Comparison of ENCODE assay signal across 11 mouse cellular contexts in genomic region chr19:47882882-47883254, GRCm38 (mm10). TPM values are rescaled to one million over a fixed set of nuclear protein-coding genes. Genes with fewer than 3 reads are reported as not detected.
DNase-seq lines count a peak whose midpoint lies in the region; ATAC-seq and TF ChIP-seq lines count a peak whose summit lies in the region.
"Had no signal": no experiment of that assay in that cellular context is flagged by ENCODE, and none has a peak within 500 bp of the region (broad histone marks: within the 10 kb centered on the region; RNA-seq: fewer than 3 reads in every experiment).

No protein-coding gene starts in this region.

- no peaks in the 10 kb centered on the region for H3K9me3 ChIP-seq in kidney, embryonic 16.5 days (ENCODE audit: low read length)
- no peaks in the 10 kb centered on the region for H3K9me3 ChIP-seq in forebrain, embryonic 11.5 days (ENCODE audit: control insufficient read depth, low read length)
- H3K9me3 ChIP-seq in hindbrain, postnatal 0 days (ENCODE audit: low read length), result no peaks in the 10 kb centered on the region
- H3K9me3 ChIP-seq in midbrain, postnatal 0 days (ENCODE audit: low read length), result no peaks in the 10 kb centered on the region
- H3K9me3 ChIP-seq: liver, embryonic 15.5 days; megakaryocyte, embryonic 14.5 days had no signal

- DNase-seq in kidney, postnatal 10 days, result no peak
- DNase-seq in forebrain, embryonic 11.5 days (ENCODE audit: low spot score), result no peak
- no peak for DNase-seq in hindbrain, postnatal 0 days (ENCODE audit: low spot score)
- DNase-seq in midbrain, postnatal 0 days (ENCODE audit: low spot score), result no peak
- no peak for DNase-seq in layer of hippocampus, adult 8-10 months (ENCODE audit: low spot score in 2 of 2)
- no peak for DNase-seq in frontal cortex, adult 2 months (ENCODE audit: extremely low spot score in 1 of 2, low spot score in 1 of 2)
- DNase-seq in gastrocnemius, adult 18-20 months (ENCODE audit: low spot score), result no peak

- H3K27me3 ChIP-seq in kidney, embryonic 16.5 days (ENCODE audit: insufficient read depth, low read length), result no peaks in the 10 kb centered on the region
- no peaks in the 10 kb centered on the region for H3K27me3 ChIP-seq in forebrain, embryonic 11.5 days (ENCODE audit: control insufficient read depth, insufficient read depth, low read length)
- no peaks in the 10 kb centered on the region for H3K27me3 ChIP-seq in hindbrain, postnatal 0 days (ENCODE audit: insufficient read depth, low read length)
- H3K27me3 ChIP-seq in midbrain, postnatal 0 days (ENCODE audit: insufficient read depth, low read length), result no peaks in the 10 kb centered on the region; the same call in 1 of the 2 replicates

- H3K4me3 ChIP-seq in kidney, embryonic 16.5 days (ENCODE audit: low read length), result no peak overlapping the region
- H3K4me3 ChIP-seq in forebrain, embryonic 11.5 days (ENCODE audit: low read depth, low read length), result no peak overlapping the region
- H3K4me3 ChIP-seq in hindbrain, postnatal 0 days (ENCODE audit: low read length), result no peak overlapping the region
- no peak overlapping the region for H3K4me3 ChIP-seq in midbrain, postnatal 0 days (ENCODE audit: low read depth, low read length)
- H3K4me3 ChIP-seq: liver, embryonic 15.5 days; megakaryocyte, embryonic 14.5 days had no signal

- 46% methylated on average over 9 of the region's 9 CpGs for WGBS in kidney, embryonic 16.5 days
- WGBS in forebrain, embryonic 11.5 days, result 73% methylated on average over 9 of the region's 9 CpGs
- WGBS in hindbrain, postnatal 0 days, result 61% methylated on average over 9 of the region's 9 CpGs
- WGBS in midbrain, postnatal 0 days, result 61% methylated on average over 9 of the region's 9 CpGs

- no peaks in the 10 kb centered on the region for H3K36me3 ChIP-seq in kidney, embryonic 16.5 days (ENCODE audit: insufficient read depth, low read length)
- H3K36me3 ChIP-seq in forebrain, embryonic 11.5 days (ENCODE audit: control insufficient read depth, insufficient read depth, low read length), result no peaks in the 10 kb centered on the region
- H3K36me3 ChIP-seq in hindbrain, postnatal 0 days (ENCODE audit: insufficient read depth, low read length), result no peaks in the 10 kb centered on the region
- H3K36me3 ChIP-seq in midbrain, postnatal 0 days (ENCODE audit: insufficient read depth, low read length), result no peaks in the 10 kb centered on the region
- H3K36me3 ChIP-seq: liver, embryonic 15.5 days had no signal

- H3K27ac ChIP-seq in kidney, embryonic 16.5 days (ENCODE audit: low read length), result no peak overlapping the region
- no peak overlapping the region for H3K27ac ChIP-seq in forebrain, embryonic 11.5 days (ENCODE audit: low read depth, low read length)
- no peak overlapping the region for H3K27ac ChIP-seq in hindbrain, postnatal 0 days
- no peak overlapping the region for H3K27ac ChIP-seq in midbrain, postnatal 0 days (ENCODE audit: low read depth, low read length)
- H3K27ac ChIP-seq: liver, embryonic 15.5 days had no signal

- TF ChIP-seq CTCF in hindbrain, postnatal 0 days (IDR thresholded peaks at IDR 0.05; ENCODE audit: low read depth), result no peak
- TF ChIP-seq CTCF in midbrain, postnatal 0 days (IDR thresholded peaks at IDR 0.05), result no peak

- peaks cover 26% of the 10 kb centered on the region for H3K4me1 ChIP-seq in kidney, embryonic 16.5 days (ENCODE audit: insufficient read depth, low read length)
- no peaks in the 10 kb centered on the region for H3K4me1 ChIP-seq in forebrain, embryonic 11.5 days (replicated peaks; ENCODE audit: control insufficient read depth, insufficient read depth, low read length)
- H3K4me1 ChIP-seq in hindbrain, postnatal 0 days (ENCODE audit: insufficient read depth, low read length), result no peaks in the 10 kb centered on the region
- no peaks in the 10 kb centered on the region for H3K4me1 ChIP-seq in midbrain, postnatal 0 days (ENCODE audit: insufficient read depth, low read length)
- H3K4me1 ChIP-seq: liver, embryonic 15.5 days had no signal

- no peak overlapping the region for H3K9ac ChIP-seq in kidney, embryonic 16.5 days (replicated peaks; ENCODE audit: low read length)
- H3K9ac ChIP-seq in forebrain, embryonic 11.5 days (ENCODE audit: low read length), result no peak overlapping the region
- H3K9ac ChIP-seq in hindbrain, postnatal 0 days (replicated peaks; ENCODE audit: low read length), result no peak overlapping the region
- no peak overlapping the region for H3K9ac ChIP-seq in midbrain, postnatal 0 days (replicated peaks; ENCODE audit: low read length, poor library complexity, severe bottlenecking)
- H3K9ac ChIP-seq: liver, embryonic 15.5 days had no signal

- no peak overlapping the region for H3K4me2 ChIP-seq in kidney, embryonic 16.5 days (replicated peaks; ENCODE audit: low read depth, low read length)
- H3K4me2 ChIP-seq in forebrain, embryonic 11.5 days (ENCODE audit: low read depth, low read length, severe bottlenecking), result no peak overlapping the region
- H3K4me2 ChIP-seq in hindbrain, postnatal 0 days (ENCODE audit: low read depth, low read length), result no peak overlapping the region
- H3K4me2 ChIP-seq in midbrain, postnatal 0 days (ENCODE audit: low read depth, low read length, poor library complexity, severe bottlenecking), result no peak overlapping the region
- H3K4me2 ChIP-seq: liver, embryonic 15.5 days had no signal

- ATAC-seq in kidney, embryonic 16.5 days (ENCODE audit: low FRiP score, low TSS enrichment), result peak; percentile 36; the same call in 1 of the 2 replicates
- ATAC-seq in forebrain, embryonic 11.5 days (replicated peaks; ENCODE audit: low FRiP score), result peak; percentile 59
- ATAC-seq in hindbrain, postnatal 0 days, result peak; percentile 31; the same call in 1 of the 2 replicates
- peak; percentile 31; the same call in 1 of the 2 replicates for ATAC-seq in midbrain, postnatal 0 days (ENCODE audit: low FRiP score)

RNA-seq across cellular contexts. Expression of gene Gsto2, which starts 17.5 kb away (rescaled TPM):
- 1.1 and 1.4 TPM in 2 replicates for polyA plus RNA-seq in kidney, embryonic 16.5 days (2015; fragmentation: Nextera tagmentation; extraction: Ambion mirVana)
- 0.76 and 1.1 TPM in 2 replicates for polyA plus RNA-seq in forebrain, embryonic 11.5 days (2014; fragmentation: Nextera tagmentation; extraction: Ambion mirVana)
- total RNA-seq in hindbrain, postnatal 0 days (2014; rRNA removed), result 0.26 and 0.29 TPM in 2 replicates
- polyA plus RNA-seq in hindbrain, postnatal 0 days (2015; fragmentation: Nextera tagmentation; extraction: Ambion mirVana), result 0.89 and 1.6 TPM in 2 replicates
- 0.16 and 0.66 TPM in 2 replicates for total RNA-seq in midbrain, postnatal 0 days (2014; rRNA removed)
- 1.1 TPM in 2 replicates for polyA plus RNA-seq in midbrain, postnatal 0 days (2015; fragmentation: Nextera tagmentation; extraction: Ambion mirVana)
- total RNA-seq in layer of hippocampus, adult 8-10 months (2022), result 1 to 10 TPM; 2.2 to 4.1 (median 2.9) TPM
- polyA plus RNA-seq in frontal cortex, adult 2 months (2012; rRNA removed), result 1.8 and 2.0 TPM in 2 replicates
- under 1 TPM; 0.25 to 0.66 TPM for total RNA-seq in gastrocnemius, adult 18-20 months (2021)

RNA-seq across cellular contexts. Expression of gene Gsto1, which starts 28.1 kb away (rescaled TPM):
- polyA plus RNA-seq in kidney, embryonic 16.5 days (2015; fragmentation: Nextera tagmentation; extraction: Ambion mirVana), result 130 and 134 TPM in 2 replicates
- polyA plus RNA-seq in forebrain, embryonic 11.5 days (2014; fragmentation: Nextera tagmentation; extraction: Ambion mirVana), result 75.1 and 83.2 TPM in 2 replicates
- 86.9 and 102 TPM in 2 replicates for total RNA-seq in hindbrain, postnatal 0 days (2014; rRNA removed)
- 136 TPM in 2 replicates for polyA plus RNA-seq in hindbrain, postnatal 0 days (2015; fragmentation: Nextera tagmentation; extraction: Ambion mirVana)
- total RNA-seq in midbrain, postnatal 0 days (2014; rRNA removed), result 95.4 and 142 TPM in 2 replicates
- polyA plus RNA-seq in midbrain, postnatal 0 days (2015; fragmentation: Nextera tagmentation; extraction: Ambion mirVana), result 148 and 152 TPM in 2 replicates
- total RNA-seq in layer of hippocampus, adult 8-10 months (2022), result 10 to 100 TPM; 49.8 to 60.2 (median 56.1) TPM
- polyA plus RNA-seq in frontal cortex, adult 2 months (2012; rRNA removed), result 46.5 and 48.4 TPM in 2 replicates
- total RNA-seq in gastrocnemius, adult 18-20 months (2021), result 10 to 100 TPM; 56.6 to 57.8 TPM

RNA-seq across cellular contexts. Expression of gene Cfap43, which starts 36.2 kb away (rescaled TPM):
- polyA plus RNA-seq in kidney, embryonic 16.5 days (2015; fragmentation: Nextera tagmentation; extraction: Ambion mirVana), result 0.04 and 0.05 TPM in 2 replicates
- polyA plus RNA-seq in forebrain, embryonic 11.5 days (2014; fragmentation: Nextera tagmentation; extraction: Ambion mirVana), result 0.04 and 0.15 TPM in 2 replicates
- 1.8 and 2.8 TPM in 2 replicates for total RNA-seq in hindbrain, postnatal 0 days (2014; rRNA removed)
- 2.8 and 4.7 TPM in 2 replicates for polyA plus RNA-seq in hindbrain, postnatal 0 days (2015; fragmentation: Nextera tagmentation; extraction: Ambion mirVana)
- total RNA-seq in midbrain, postnatal 0 days (2014; rRNA removed), result 0.66 and 4.2 TPM in 2 replicates
- 0.82 and 2.6 TPM in 2 replicates for polyA plus RNA-seq in midbrain, postnatal 0 days (2015; fragmentation: Nextera tagmentation; extraction: Ambion mirVana)
- 1 to 10 TPM in 3 of 4 experiments, under 1 TPM in 1; 0.77 to 2.8 (median 1.7) TPM for total RNA-seq in layer of hippocampus, adult 8-10 months (2022)
- 0.40 and 0.44 TPM in 2 replicates for polyA plus RNA-seq in frontal cortex, adult 2 months (2012; rRNA removed)
- total RNA-seq in gastrocnemius, adult 18-20 months (2021), result not detected

RNA-seq across cellular contexts. Expression of gene Itprip, which starts 36.2 kb away (rescaled TPM):
- polyA plus RNA-seq in kidney, embryonic 16.5 days (2015; fragmentation: Nextera tagmentation; extraction: Ambion mirVana), result 20.5 and 21.0 TPM in 2 replicates
- polyA plus RNA-seq in forebrain, embryonic 11.5 days (2014; fragmentation: Nextera tagmentation; extraction: Ambion mirVana), result 18.8 and 20.4 TPM in 2 replicates
- total RNA-seq in hindbrain, postnatal 0 days (2014; rRNA removed), result 6.6 and 7.2 TPM in 2 replicates
- 2.7 and 3.1 TPM in 2 replicates for polyA plus RNA-seq in hindbrain, postnatal 0 days (2015; fragmentation: Nextera tagmentation; extraction: Ambion mirVana)
- 2.7 and 3.5 TPM in 2 replicates for total RNA-seq in midbrain, postnatal 0 days (2014; rRNA removed)
- 1.4 and 1.5 TPM in 2 replicates for polyA plus RNA-seq in midbrain, postnatal 0 days (2015; fragmentation: Nextera tagmentation; extraction: Ambion mirVana)
- 1 to 10 TPM; 1.3 to 2.6 (median 1.8) TPM for total RNA-seq in layer of hippocampus, adult 8-10 months (2022)
- 0.78 and 0.86 TPM in 2 replicates for polyA plus RNA-seq in frontal cortex, adult 2 months (2012; rRNA removed)
- total RNA-seq in gastrocnemius, adult 18-20 months (2021), result under 1 TPM; 0.50 to 0.90 TPM

RNA-seq across cellular contexts. Expression of gene Cfap58, which starts 54.6 kb away (rescaled TPM):
- 0.06 TPM in 2 replicates for polyA plus RNA-seq in kidney, embryonic 16.5 days (2015; fragmentation: Nextera tagmentation; extraction: Ambion mirVana)
- polyA plus RNA-seq in forebrain, embryonic 11.5 days (2014; fragmentation: Nextera tagmentation; extraction: Ambion mirVana), result not detected in 2 replicates
- total RNA-seq in hindbrain, postnatal 0 days (2014; rRNA removed), result 0.26 TPM in 1 of 2 replicates, not detected in the other
- polyA plus RNA-seq in hindbrain, postnatal 0 days (2015; fragmentation: Nextera tagmentation; extraction: Ambion mirVana), result 0.68 TPM in 2 replicates
- total RNA-seq in midbrain, postnatal 0 days (2014; rRNA removed), result 0.38 and 1.2 TPM in 2 replicates
- polyA plus RNA-seq in midbrain, postnatal 0 days (2015; fragmentation: Nextera tagmentation; extraction: Ambion mirVana), result 0.54 and 0.91 TPM in 2 replicates
- total RNA-seq in layer of hippocampus, adult 8-10 months (2022), result under 1 TPM; 0.22 to 0.61 (median 0.51) TPM
- 0.14 and 0.29 TPM in 2 replicates for polyA plus RNA-seq in frontal cortex, adult 2 months (2012; rRNA removed)
- total RNA-seq in gastrocnemius, adult 18-20 months (2021), result not detected
- polyA plus RNA-seq: C2C12; liver, embryonic 15.5 days had no signal
